Mouse (Mus musculus): ENCODE results near the gene Ly6c2.
"Not testable (repeated sequence)": the region's sequence is repeated elsewhere in the genome, so short reads cannot be mapped to it uniquely, and the experiment has no call there.

- not testable (repeated sequence) for TF ChIP-seq POLR2A (IDR thresholded peaks at IDR 0.05; ENCODE audit: low read depth, low read length); CTCF (IDR thresholded peaks at IDR 0.05; ENCODE audit: borderline replicate concordance, insufficient read depth, low read length)
Observed at GRCm38 (mm10) chr15:75062030-75062574, 49.7 kb downstream of the Ly6c2 start.
